Mouse (Mus musculus) E14TG2a.4 (cell line): ENCODE results near the gene Pygm.
A peak's percentile ranks its signal among the peaks of the same experiment; 100 is the strongest.

ENCODE experiments used
- H3K27me3 ChIP-seq: 2 replicates; pipeline ENCODE4 v1.6.1; 2014; ENCODE audit warnings: low read length, control low read depth; ENCODE audit not compliant: insufficient read depth
- H3K36me3 ChIP-seq: 2 replicates; pipeline ENCODE4 v1.6.1; 2014; ENCODE audit warnings: low read length, control low read depth; ENCODE audit not compliant: insufficient read depth
- H3K4me1 ChIP-seq: replicated peaks from 2 replicates; pipeline ENCODE4 v1.6.1; 2014; ENCODE audit warnings: low read depth, low read length, control low read depth
- H3K4me3 ChIP-seq: replicated peaks from 2 replicates; pipeline ENCODE4 v1.5.1; 2014; ENCODE audit warnings: mild to moderate bottlenecking, low read length
- H3K9me3 ChIP-seq: 2 replicates; pipeline ENCODE4 v1.6.1; 2014; ENCODE audit warnings: low read length, control low read depth
- CTCF ChIP-seq: conservative IDR thresholded peaks from 2 replicates; pipeline ENCODE4 v1.5.1; 2014; ENCODE audit warnings: low read length
- NANOG ChIP-seq: IDR thresholded peaks from 2 replicates; pipeline ENCODE4 v1.6.1; 2014; ENCODE audit warnings: borderline replicate concordance, low read length, mixed read lengths
- POU5F1 ChIP-seq: IDR thresholded peaks from 2 replicates; pipeline ENCODE4 v1.6.1; 2014; ENCODE audit warnings: low read length, borderline replicate concordance

Pygm gene

GRCm38 (mm10) chr19:6422014-6422413 is 37.8 kb downstream of the Pygm start:
- peaks cover 69% of the 10 kb centered on the region for H3K27me3 ChIP-seq
- H3K36me3 ChIP-seq: no peaks in the 10 kb centered on the region
- H3K4me3 ChIP-seq: no peak overlapping the region
- no peak for TF ChIP-seq CTCF
- TF ChIP-seq POU5F1: no peak
- no peak for TF ChIP-seq NANOG
- H3K4me1 ChIP-seq: peaks cover 68% of the 10 kb centered on the region
- H3K9me3 ChIP-seq: no peaks in the 10 kb centered on the region

GRCm38 (mm10) chr19:6423241-6423640 is 39.0 kb downstream of the Pygm start:
- Histone ChIP-seq H3K4me1 (peaks cover 65% of the 10 kb centered on the region), H3K4me3 (no peak overlapping the region), H3K36me3 (no peaks in the 10 kb centered on the region), H3K9me3 (no peaks in the 10 kb centered on the region), H3K27me3 (peaks cover 80% of the 10 kb centered on the region)
- no peak for TF ChIP-seq POU5F1
- no peak for TF ChIP-seq NANOG
- no peak for TF ChIP-seq CTCF

GRCm38 (mm10) chr19:6424137-6424881 is 40.1 kb downstream of the Pygm start:
- Histone ChIP-seq H3K9me3 (no peaks in the 10 kb centered on the region), H3K4me3 (no peak overlapping the region), H3K27me3 (peaks cover 78% of the 10 kb centered on the region), H3K36me3 (no peaks in the 10 kb centered on the region), H3K4me1 (peaks cover 66% of the 10 kb centered on the region)
- TF ChIP-seq CTCF (no peak), NANOG (no peak), POU5F1 (no peak)

- peaks cover 66% of the 10 kb centered on the region for H3K4me1 ChIP-seq
- no peaks in the 10 kb centered on the region for H3K36me3 ChIP-seq
- no peak for TF ChIP-seq NANOG
- no peak for TF ChIP-seq CTCF
- TF ChIP-seq POU5F1: no peak
- H3K4me3 ChIP-seq: no peak overlapping the region
- peaks cover 69% of the 10 kb centered on the region for H3K27me3 ChIP-seq
- no peaks in the 10 kb centered on the region for H3K9me3 ChIP-seq
Observed at GRCm38 (mm10) chr19:6425595-6425994, 41.4 kb downstream of the Pygm start.

- no peaks in the 10 kb centered on the region for H3K9me3 ChIP-seq
- H3K4me3 ChIP-seq: peak overlapping the region; percentile 86
- peaks cover 62% of the 10 kb centered on the region for H3K27me3 ChIP-seq
- TF ChIP-seq POU5F1 (no peak), CTCF (no peak), NANOG (no peak)
- peaks cover 58% of the 10 kb centered on the region for H3K4me1 ChIP-seq
- H3K36me3 ChIP-seq: no peaks in the 10 kb centered on the region
Observed at GRCm38 (mm10) chr19:6426703-6427500, 42.7 kb downstream of the Pygm start.

GRCm38 (mm10) chr19:6427653-6428434 is 43.6 kb downstream of the Pygm start:
- Histone ChIP-seq H3K4me3 (peak overlapping the region; percentile 86), H3K27me3 (peaks cover 55% of the 10 kb centered on the region), H3K9me3 (no peaks in the 10 kb centered on the region), H3K36me3 (no peaks in the 10 kb centered on the region), H3K4me1 (peaks cover 58% of the 10 kb centered on the region)
- TF ChIP-seq POU5F1: no peak
- TF ChIP-seq CTCF: no peak
- TF ChIP-seq NANOG: no peak

GRCm38 (mm10) chr19:6428501-6429200 is 44.5 kb downstream of the Pygm start:
- Histone ChIP-seq H3K4me1 (peaks cover 61% of the 10 kb centered on the region), H3K36me3 (no peaks in the 10 kb centered on the region), H3K4me3 (peak overlapping the region; percentile 86), H3K9me3 (no peaks in the 10 kb centered on the region), H3K27me3 (peaks cover 47% of the 10 kb centered on the region)
- TF ChIP-seq CTCF (peak; percentile 16; the same call in 1 of the 2 replicates), NANOG (no peak)
